Mouse (Mus musculus): ENCODE data around the gene Sgcg. TPM values are rescaled to one million over a fixed set of nuclear protein-coding genes. Genes with fewer than 3 reads are reported as not detected.

Gene Sgcg
- 41.0 and 44.1 TPM in 2 replicates for polyA plus RNA-seq (2014; fragmentation: Nextera tagmentation; extraction: Ambion mirVana)

DNA sequence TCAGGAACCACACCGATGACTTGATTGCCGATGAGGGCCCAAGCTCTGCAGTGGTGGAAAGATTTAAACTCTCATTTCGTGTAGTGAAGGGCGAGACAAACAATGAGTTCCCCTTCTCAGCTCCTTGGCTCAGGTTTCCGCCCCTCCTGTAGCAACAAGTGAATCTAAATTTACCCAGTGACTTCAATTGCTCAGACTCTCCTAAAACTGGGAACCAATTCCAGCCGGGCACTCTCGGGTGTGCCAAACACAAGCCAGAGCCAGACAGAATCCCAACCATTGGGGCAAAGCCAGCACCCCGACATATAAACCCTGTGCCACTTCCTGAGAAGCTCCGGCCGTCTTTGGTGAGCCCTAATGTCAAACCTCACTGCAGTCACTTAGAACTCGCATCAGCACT is at the start of gene Sgcg:
Gene Sgcg, minus strand, starts transcription at position 139 of the 400 bp plus-strand sequence.
- Histone ChIP-seq H3K27ac (replicated peaks in 1 of 2; ENCODE audit: control insufficient read depth in 1 of 2, insufficient read depth in 1 of 2, low read depth in 2 of 2, low read length in 2 of 2) (peak within 1 kb of the TSS; percentile 60 to 83), H3K9ac (ENCODE audit: low read length) (peak within 1 kb of the TSS; percentile 42), H3K4me1 (ENCODE audit: control insufficient read depth in 2 of 2, insufficient read depth in 2 of 2, low read length in 2 of 2) (peaks cover 4 to 9% of the 10 kb centered on the region in 2 experiments; a peak in 3 of 4 replicates), H3K27me3 (ENCODE audit: control insufficient read depth, insufficient read depth, low read length) (no peaks in the 10 kb centered on the region), H3K4me3 (ENCODE audit: control insufficient read depth in 1 of 2, insufficient read depth in 1 of 2, low read depth in 1 of 2, low read length in 2 of 2) (peak within 1 kb of the TSS in 1 of 2 experiments; percentile 10; a peak in 1 of 4 replicates), H3K4me2 (ENCODE audit: low read length) (peak within 1 kb of the TSS; percentile 52), H3K9me3 (ENCODE audit: control insufficient read depth, low read length) (no peaks in the 10 kb centered on the region), H3K36me3 (ENCODE audit: control insufficient read depth, insufficient read depth, low read length) (no peaks in the 10 kb centered on the region)
- 35% methylated on average over 11 of the region's 11 CpGs for WGBS
- ATAC-seq (ENCODE audit: insufficient number of reproducible peaks, insufficient read depth, low FRiP score, low read depth): peak; percentile 47; the same call in 1 of the 2 replicates

DNA sequence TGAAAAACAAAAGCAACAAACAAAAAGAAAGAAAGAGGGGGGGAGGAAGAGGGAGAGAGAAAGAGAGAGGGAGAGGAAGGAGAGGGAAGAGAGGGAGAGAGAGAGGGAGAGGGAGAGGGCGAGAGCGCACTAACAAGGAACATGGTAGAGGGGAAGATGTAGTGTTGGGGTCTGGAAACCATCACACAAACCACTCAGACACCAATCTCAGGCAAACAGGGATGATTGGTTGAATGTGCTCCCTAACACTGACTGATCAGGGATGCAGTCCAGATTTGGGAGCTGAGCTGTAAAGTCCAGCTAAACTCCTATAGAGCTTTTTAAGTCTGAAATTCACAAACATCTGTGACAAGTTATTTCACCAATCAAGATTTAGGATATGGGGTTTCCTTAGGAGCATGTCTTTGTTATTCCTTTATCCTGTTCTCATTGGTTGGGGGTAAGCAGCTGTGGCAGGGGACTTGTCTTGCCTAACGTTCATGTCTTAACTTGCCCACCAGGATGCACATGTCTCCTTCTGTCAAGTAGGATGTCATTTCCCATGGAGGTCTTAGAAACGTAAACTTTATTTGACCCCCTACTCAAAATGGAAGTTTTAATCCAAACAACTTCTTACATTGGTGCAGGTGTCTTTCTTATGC is 45.8 kb upstream of the Sgcg start:
- H3K4me3 ChIP-seq (ENCODE audit: control insufficient read depth in 1 of 2, insufficient read depth in 1 of 2, low read depth in 1 of 2, low read length in 2 of 2): no peak overlapping the region
- no peak overlapping the region for H3K4me2 ChIP-seq (ENCODE audit: low read length)
- H3K27me3 ChIP-seq (ENCODE audit: control insufficient read depth, insufficient read depth, low read length): no peaks in the 10 kb centered on the region
- no peaks in the 10 kb centered on the region for H3K4me1 ChIP-seq (ENCODE audit: control insufficient read depth in 2 of 2, insufficient read depth in 2 of 2, low read length in 2 of 2)
- WGBS: 66% methylated on average over 4 of the region's 4 CpGs
- H3K9me3 ChIP-seq (ENCODE audit: control insufficient read depth, low read length): 0 out of 2 replicates have a peak, but pooled peaks cover 3% of the 10 kb centered on the region
- H3K36me3 ChIP-seq (ENCODE audit: control insufficient read depth, insufficient read depth, low read length): no peaks in the 10 kb centered on the region
- no peak overlapping the region for H3K27ac ChIP-seq (replicated peaks in 1 of 2; ENCODE audit: control insufficient read depth in 1 of 2, insufficient read depth in 1 of 2, low read depth in 2 of 2, low read length in 2 of 2)
- no peak for ATAC-seq (ENCODE audit: insufficient number of reproducible peaks, insufficient read depth, low FRiP score, low read depth)
- no peak overlapping the region for H3K9ac ChIP-seq (ENCODE audit: low read length)

DNA sequence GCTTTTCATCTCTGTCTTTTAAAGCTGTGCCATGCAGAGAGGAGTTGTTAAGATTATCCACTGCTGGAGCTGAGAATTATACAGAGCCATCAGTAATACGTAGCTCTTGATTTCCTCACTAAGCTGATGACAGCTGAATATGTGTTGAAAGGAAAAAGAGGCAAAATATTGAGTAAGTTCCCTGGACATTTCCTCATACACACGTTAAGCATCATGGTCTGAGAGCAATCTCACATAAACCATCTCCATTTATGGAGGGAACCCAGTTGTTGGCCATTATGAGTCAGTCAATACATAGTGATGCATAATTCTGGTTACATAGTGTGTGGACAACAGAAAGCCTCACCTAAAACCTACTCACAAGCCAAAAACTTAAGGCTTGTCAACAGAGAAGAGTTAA is 44.1 kb upstream of the Sgcg start:
- 0 out of 2 replicates have a peak, but pooled peaks cover 3% of the 10 kb centered on the region for H3K9me3 ChIP-seq (ENCODE audit: control insufficient read depth, low read length)
- WGBS: 33% methylated on average over 2 of the region's 2 CpGs
- no peak overlapping the region for H3K4me2 ChIP-seq (ENCODE audit: low read length)
- no peak overlapping the region for H3K4me3 ChIP-seq (ENCODE audit: control insufficient read depth in 1 of 2, insufficient read depth in 1 of 2, low read depth in 1 of 2, low read length in 2 of 2)
- H3K9ac ChIP-seq (ENCODE audit: low read length): no peak overlapping the region
- H3K27me3 ChIP-seq (ENCODE audit: control insufficient read depth, insufficient read depth, low read length): no peaks in the 10 kb centered on the region
- H3K27ac ChIP-seq (replicated peaks in 1 of 2; ENCODE audit: control insufficient read depth in 1 of 2, insufficient read depth in 1 of 2, low read depth in 2 of 2, low read length in 2 of 2): no peak overlapping the region
- no peaks in the 10 kb centered on the region for H3K4me1 ChIP-seq (ENCODE audit: control insufficient read depth in 2 of 2, insufficient read depth in 2 of 2, low read length in 2 of 2)
- H3K36me3 ChIP-seq (ENCODE audit: control insufficient read depth, insufficient read depth, low read length): no peaks in the 10 kb centered on the region
- ATAC-seq (ENCODE audit: insufficient number of reproducible peaks, insufficient read depth, low FRiP score, low read depth): no peak

DNA sequence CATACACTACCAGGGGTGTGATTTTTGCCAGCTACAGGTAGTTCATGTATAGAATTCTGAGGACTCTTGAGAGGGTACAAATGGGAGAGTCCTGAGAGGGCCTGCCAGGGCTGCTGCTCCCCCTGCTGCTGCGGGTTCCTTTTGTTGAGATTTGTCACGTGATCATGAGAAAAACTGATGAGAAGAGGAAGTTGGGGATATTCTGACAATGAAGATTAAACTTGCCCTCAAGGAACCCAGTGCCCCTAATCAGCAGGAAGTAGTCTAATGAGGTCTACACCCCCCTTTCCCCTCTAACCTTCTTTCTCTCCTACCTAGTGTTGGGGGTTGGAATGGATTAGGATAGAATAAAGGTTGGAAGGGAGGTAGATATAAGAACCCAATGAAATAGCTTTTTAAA is 43.0 kb upstream of the Sgcg start:
- no peak overlapping the region for H3K27ac ChIP-seq (replicated peaks in 1 of 2; ENCODE audit: control insufficient read depth in 1 of 2, insufficient read depth in 1 of 2, low read depth in 2 of 2, low read length in 2 of 2)
- H3K4me2 ChIP-seq (ENCODE audit: low read length): no peak overlapping the region
- no peak overlapping the region for H3K9ac ChIP-seq (ENCODE audit: low read length)
- H3K4me3 ChIP-seq (ENCODE audit: control insufficient read depth in 1 of 2, insufficient read depth in 1 of 2, low read depth in 1 of 2, low read length in 2 of 2): no peak overlapping the region
- WGBS: 43% methylated on average over 2 of the region's 2 CpGs
- ATAC-seq (ENCODE audit: insufficient number of reproducible peaks, insufficient read depth, low FRiP score, low read depth): no peak
- H3K9me3 ChIP-seq (ENCODE audit: control insufficient read depth, low read length): 0 out of 2 replicates have a peak, but pooled peaks cover 3% of the 10 kb centered on the region
- H3K27me3 ChIP-seq (ENCODE audit: control insufficient read depth, insufficient read depth, low read length): no peaks in the 10 kb centered on the region
- no peaks in the 10 kb centered on the region for H3K4me1 ChIP-seq (ENCODE audit: control insufficient read depth in 2 of 2, insufficient read depth in 2 of 2, low read length in 2 of 2)
- no peaks in the 10 kb centered on the region for H3K36me3 ChIP-seq (ENCODE audit: control insufficient read depth, insufficient read depth, low read length)

DNA sequence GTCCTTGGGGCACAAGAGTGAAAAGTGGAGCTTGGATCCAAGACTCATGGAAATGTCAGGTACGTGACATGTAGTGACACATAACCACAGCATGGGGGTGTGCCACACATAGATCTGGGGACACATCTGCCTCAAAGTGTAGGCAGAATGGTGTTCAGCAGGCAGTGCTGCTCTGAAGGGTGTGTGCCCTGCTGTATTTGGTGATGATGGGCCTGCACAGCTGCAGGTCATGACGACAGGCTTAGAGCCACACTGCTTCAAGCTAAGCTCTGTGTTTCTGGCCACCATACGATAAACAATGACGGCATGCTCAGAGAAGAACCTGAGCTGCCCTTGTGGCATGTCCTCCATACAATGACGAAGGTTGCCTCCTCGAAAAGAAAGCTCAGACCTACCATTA is 41.5 kb upstream of the Sgcg start:
- H3K9ac ChIP-seq (ENCODE audit: low read length): no peak overlapping the region
- H3K4me1 ChIP-seq (ENCODE audit: control insufficient read depth in 2 of 2, insufficient read depth in 2 of 2, low read length in 2 of 2): no peaks in the 10 kb centered on the region
- H3K9me3 ChIP-seq (ENCODE audit: control insufficient read depth, low read length): 0 out of 2 replicates have a peak, but pooled peaks cover 3% of the 10 kb centered on the region
- H3K4me3 ChIP-seq (ENCODE audit: control insufficient read depth in 1 of 2, insufficient read depth in 1 of 2, low read depth in 1 of 2, low read length in 2 of 2): no peak overlapping the region
- H3K4me2 ChIP-seq (ENCODE audit: low read length): no peak overlapping the region
- WGBS: 80% methylated on average over 6 of the region's 6 CpGs
- no peaks in the 10 kb centered on the region for H3K27me3 ChIP-seq (ENCODE audit: control insufficient read depth, insufficient read depth, low read length)
- no peaks in the 10 kb centered on the region for H3K36me3 ChIP-seq (ENCODE audit: control insufficient read depth, insufficient read depth, low read length)
- no peak overlapping the region for H3K27ac ChIP-seq (replicated peaks in 1 of 2; ENCODE audit: control insufficient read depth in 1 of 2, insufficient read depth in 1 of 2, low read depth in 2 of 2, low read length in 2 of 2)
- no peak for ATAC-seq (ENCODE audit: insufficient number of reproducible peaks, insufficient read depth, low FRiP score, low read depth)

DNA sequence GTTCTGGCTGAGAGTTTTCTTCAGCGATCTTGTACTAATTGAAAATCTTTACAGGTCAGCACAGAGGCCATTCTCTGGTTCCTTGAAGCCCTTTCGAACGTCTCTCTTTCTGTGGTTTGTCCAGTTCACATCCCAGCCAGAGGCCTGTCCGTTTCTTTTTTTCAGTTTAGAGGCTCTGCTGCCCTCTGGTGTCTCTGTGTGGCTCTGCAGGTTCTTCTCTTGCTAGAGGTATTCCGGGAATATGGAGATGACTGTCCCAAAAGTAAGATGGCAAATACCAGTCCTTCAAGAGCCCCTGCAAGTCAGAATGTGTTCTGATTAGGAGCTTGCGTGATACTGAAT is 36.4 kb upstream of the Sgcg start:
- H3K4me2 ChIP-seq (ENCODE audit: low read length): 0 out of 2 replicates have a peak overlapping the region, but pooled peaks have one; percentile 12
- 0 out of 4 replicates have a peak, but pooled peaks cover 2 to 6% of the 10 kb centered on the region in 2 experiments for H3K4me1 ChIP-seq (ENCODE audit: control insufficient read depth in 2 of 2, insufficient read depth in 2 of 2, low read length in 2 of 2)
- H3K9me3 ChIP-seq (ENCODE audit: control insufficient read depth, low read length): no peaks in the 10 kb centered on the region
- H3K9ac ChIP-seq (ENCODE audit: low read length): no peak overlapping the region
- WGBS: 17% methylated on average over 6 of the region's 6 CpGs
- H3K27ac ChIP-seq (replicated peaks in 1 of 2; ENCODE audit: control insufficient read depth in 1 of 2, insufficient read depth in 1 of 2, low read depth in 2 of 2, low read length in 2 of 2): no peak overlapping the region
- H3K27me3 ChIP-seq (ENCODE audit: control insufficient read depth, insufficient read depth, low read length): no peaks in the 10 kb centered on the region
- no peaks in the 10 kb centered on the region for H3K36me3 ChIP-seq (ENCODE audit: control insufficient read depth, insufficient read depth, low read length)
- no peak for ATAC-seq (ENCODE audit: insufficient number of reproducible peaks, insufficient read depth, low FRiP score, low read depth)
- no peak overlapping the region for H3K4me3 ChIP-seq (ENCODE audit: control insufficient read depth in 1 of 2, insufficient read depth in 1 of 2, low read depth in 1 of 2, low read length in 2 of 2)

DNA sequence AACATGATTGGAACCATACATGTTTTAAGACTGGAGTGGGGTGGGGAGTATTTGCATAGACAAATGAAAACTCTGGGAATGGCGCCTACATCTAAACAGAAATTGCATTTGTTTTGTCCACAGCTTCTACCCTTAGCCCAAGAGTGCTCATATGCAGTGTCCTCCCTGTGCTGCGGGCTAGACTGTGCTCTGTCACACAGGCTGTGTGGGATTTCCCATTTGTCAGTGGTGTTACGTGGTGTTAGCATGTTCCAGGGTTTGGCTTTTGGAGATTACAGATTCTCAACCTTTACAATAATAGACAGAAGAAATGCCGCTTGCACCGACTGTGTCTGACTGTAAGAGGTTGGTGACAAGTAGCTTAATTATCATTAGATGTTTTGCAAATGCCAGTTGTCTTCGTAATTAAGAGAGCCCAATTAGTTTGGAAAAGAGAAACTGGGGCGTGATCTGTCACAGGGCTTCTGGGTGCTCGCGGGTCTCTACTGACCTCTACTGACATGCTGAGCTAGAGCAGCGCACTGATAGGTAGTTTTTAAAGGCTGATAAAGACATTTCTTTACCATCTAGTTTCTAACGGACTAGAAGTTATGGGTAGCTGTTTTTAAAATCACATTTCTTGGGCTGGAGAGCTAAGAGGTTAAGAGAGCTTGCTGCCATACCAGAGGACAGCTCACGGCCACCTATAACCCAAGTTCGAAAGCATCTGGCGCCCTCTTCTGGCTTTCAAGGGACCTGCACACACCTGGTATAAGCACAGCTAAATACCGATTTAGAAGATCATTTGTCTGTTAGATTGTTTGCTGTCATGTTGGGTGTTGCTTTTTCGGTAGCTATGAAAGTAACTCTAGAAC is 35.8 kb upstream of the Sgcg start:
- H3K4me2 ChIP-seq (ENCODE audit: low read length): 0 out of 2 replicates have a peak overlapping the region, but pooled peaks have one; percentile 12
- H3K27ac ChIP-seq (replicated peaks in 1 of 2; ENCODE audit: control insufficient read depth in 1 of 2, insufficient read depth in 1 of 2, low read depth in 2 of 2, low read length in 2 of 2): no peak overlapping the region
- no peaks in the 10 kb centered on the region for H3K9me3 ChIP-seq (ENCODE audit: control insufficient read depth, low read length)
- H3K4me3 ChIP-seq (ENCODE audit: control insufficient read depth in 1 of 2, insufficient read depth in 1 of 2, low read depth in 1 of 2, low read length in 2 of 2): no peak overlapping the region
- H3K4me1 ChIP-seq (ENCODE audit: control insufficient read depth in 2 of 2, insufficient read depth in 2 of 2, low read length in 2 of 2): 0 out of 4 replicates have a peak, but pooled peaks cover 2 to 6% of the 10 kb centered on the region in 2 experiments
- ATAC-seq (ENCODE audit: insufficient number of reproducible peaks, insufficient read depth, low FRiP score, low read depth): no peak
- H3K9ac ChIP-seq (ENCODE audit: low read length): no peak overlapping the region
- WGBS: 49% methylated on average over 16 of the region's 16 CpGs
- H3K27me3 ChIP-seq (ENCODE audit: control insufficient read depth, insufficient read depth, low read length): no peaks in the 10 kb centered on the region
- H3K36me3 ChIP-seq (ENCODE audit: control insufficient read depth, insufficient read depth, low read length): no peaks in the 10 kb centered on the region
